Mouse (Mus musculus): ENCODE measurements at regions not wholly inside any gene's neighbourhood (a gene's known extent, or its start where the extent isn't known, plus 50 kb on each side); places are given as distances from the start of the nearest gene placed in this dataset.

- peak; percentile 10 for DNase-seq
Measured at GRCm38 (mm10) chr8:101097851-101098250, 1681.6 kb upstream of the Cdh8 start.

Data from right cerebral cortex, postnatal 4 days (tissue).